Mouse (Mus musculus): ENCODE data around the gene Pklr. TPM values are rescaled to one million over a fixed set of nuclear protein-coding genes. Genes with fewer than 3 reads are reported as not detected.

Gene Pklr
- polyA plus RNA-seq, 1 experiment from 2014 or later = 2.1 TPM

GRCm38 (mm10) chr3:89163123-89163522 lies 27.2 kb downstream of the Pklr start:
- Histone ChIP-seq H3K4me3 (ENCODE audit: low read depth, low read length) (no peak overlapping the region), H3K9ac (ENCODE audit: low read length) (no peak overlapping the region), H3K27ac (ENCODE audit: low read depth, low read length) (no peak overlapping the region), H3K9me3 (ENCODE audit: control insufficient read depth, low read length) (no peaks in the 10 kb centered on the region), H3K36me3 (ENCODE audit: control insufficient read depth, insufficient read depth, low read length) (peaks cover 3% of the 10 kb centered on the region; the same call in 1 of the 2 replicates), H3K4me1 (replicated peaks; ENCODE audit: control insufficient read depth, insufficient read depth, low read length) (peaks cover 25% of the 10 kb centered on the region; the same call in 1 of the 2 replicates), H3K27me3 (ENCODE audit: control insufficient read depth, insufficient read depth, low read length) (peaks cover 4% of the 10 kb centered on the region; the same call in 1 of the 2 replicates), H3K4me2 (ENCODE audit: low read depth, low read length, severe bottlenecking) (no peak overlapping the region)
- ATAC-seq (replicated peaks; ENCODE audit: low FRiP score) = no peak
- DNase-seq (ENCODE audit: low spot score) = no peak
- WGBS = 86% methylated on average over 1 of the region's 1 CpGs

DNA sequence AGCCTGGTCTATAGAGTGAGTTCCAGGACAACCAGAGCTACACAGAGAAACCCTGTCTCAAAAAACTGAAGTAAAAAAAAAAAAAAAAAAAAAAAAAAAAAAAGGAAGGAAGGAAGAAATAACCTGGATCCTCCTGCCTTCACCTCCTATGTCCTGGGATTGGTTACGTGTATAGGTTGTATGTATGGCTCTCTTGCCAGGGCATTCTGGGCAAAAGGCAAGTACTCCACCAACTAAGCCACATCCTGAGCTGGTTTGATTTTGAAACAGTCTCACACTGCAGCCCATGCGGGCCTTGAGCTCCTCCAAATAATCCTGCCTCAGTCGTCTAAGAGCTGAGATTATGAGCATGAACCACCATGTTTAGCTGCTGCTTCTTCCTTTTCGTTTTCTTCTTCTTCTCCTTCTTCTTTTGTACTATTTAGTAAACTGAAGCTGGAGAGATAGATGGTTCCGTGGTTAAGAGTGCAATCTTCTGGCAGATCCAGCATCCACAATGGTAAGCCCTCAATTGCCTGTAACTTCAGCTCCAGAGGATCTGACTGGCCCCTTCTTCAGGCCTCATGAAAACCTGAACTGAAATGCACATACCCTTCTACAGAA lies 27.8 kb downstream of the Pklr start:
- 0 out of 2 replicates have a peak overlapping the region, but pooled peaks have one; percentile 87 for H3K27ac ChIP-seq (ENCODE audit: low read depth, low read length)
- peak overlapping the region; percentile 91 for H3K4me3 ChIP-seq (ENCODE audit: low read depth, low read length)
- WGBS = 73% methylated on average over 5 of the region's 5 CpGs
- ATAC-seq (replicated peaks; ENCODE audit: low FRiP score) = no peak
- DNase-seq (ENCODE audit: low spot score) = no peak
- peak overlapping the region; percentile 89; the same call in 1 of the 2 replicates for H3K9ac ChIP-seq (ENCODE audit: low read length)
- H3K27me3 ChIP-seq (ENCODE audit: control insufficient read depth, insufficient read depth, low read length) = peaks cover 4% of the 10 kb centered on the region; the same call in 1 of the 2 replicates
- peaks cover 19% of the 10 kb centered on the region; the same call in 1 of the 2 replicates for H3K4me1 ChIP-seq (replicated peaks; ENCODE audit: control insufficient read depth, insufficient read depth, low read length)
- H3K36me3 ChIP-seq (ENCODE audit: control insufficient read depth, insufficient read depth, low read length) = peaks cover 7% of the 10 kb centered on the region
- no peaks in the 10 kb centered on the region for H3K9me3 ChIP-seq (ENCODE audit: control insufficient read depth, low read length)
- peak overlapping the region; percentile 73 for H3K4me2 ChIP-seq (ENCODE audit: low read depth, low read length, severe bottlenecking)

DNA sequence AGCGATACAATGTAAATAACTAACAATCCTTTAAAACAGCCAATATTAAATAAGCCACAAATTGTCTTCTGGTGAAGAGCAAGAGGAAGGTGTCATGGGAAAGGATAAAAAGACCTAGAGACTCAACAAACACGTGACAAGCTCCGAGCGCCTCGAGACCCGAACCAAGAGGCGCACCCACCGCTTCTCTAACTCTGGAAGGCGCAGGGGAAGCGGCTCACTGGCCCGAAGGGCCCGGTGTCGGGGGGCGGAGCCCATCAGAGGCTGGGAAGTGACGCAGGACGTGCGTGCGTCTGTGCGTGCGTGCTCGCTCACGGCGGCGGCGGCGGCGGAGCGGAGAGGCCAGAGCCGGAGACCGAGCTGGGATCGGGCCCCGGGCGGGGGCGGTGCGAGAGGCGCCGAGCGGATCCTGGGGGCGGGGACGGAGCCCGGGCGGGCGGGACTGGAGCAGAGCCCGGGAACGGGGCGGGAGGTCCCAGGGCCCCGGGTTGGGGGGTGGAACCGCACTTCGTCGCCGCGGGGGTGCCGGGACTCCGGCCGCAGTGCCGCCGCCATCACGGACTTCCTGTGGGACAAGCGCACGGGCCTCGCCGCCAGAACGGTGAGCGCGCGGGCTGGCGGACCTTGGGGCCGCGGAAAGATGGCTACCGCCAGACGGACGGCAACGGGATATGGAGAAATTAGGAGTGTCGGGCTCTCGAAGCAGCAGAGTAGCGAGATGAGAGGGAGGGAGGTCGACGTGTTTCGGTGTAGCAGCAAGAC lies 28.7 kb downstream of the Pklr start, which contains the start of gene Clk2:
Clk2 (plus strand) TSS at position 290 of the 762 bp plus-strand sequence.
- Histone ChIP-seq H3K27ac (ENCODE audit: low read depth, low read length) (peak within 1 kb of the TSS; percentile 87), H3K4me2 (ENCODE audit: low read depth, low read length, severe bottlenecking) (peak within 1 kb of the TSS; percentile 73), H3K4me3 (ENCODE audit: low read depth, low read length) (peak within 1 kb of the TSS; percentile 91), H3K9ac (ENCODE audit: low read length) (peak within 1 kb of the TSS; percentile 89), H3K9me3 (ENCODE audit: control insufficient read depth, low read length) (no peaks in the 10 kb centered on the region), H3K27me3 (ENCODE audit: control insufficient read depth, insufficient read depth, low read length) (no peaks in the 10 kb centered on the region), H3K4me1 (replicated peaks; ENCODE audit: control insufficient read depth, insufficient read depth, low read length) (peaks cover 17% of the 10 kb centered on the region; the same call in 1 of the 2 replicates), H3K36me3 (ENCODE audit: control insufficient read depth, insufficient read depth, low read length) (peaks cover 16% of the 10 kb centered on the region)
- ATAC-seq (replicated peaks; ENCODE audit: low FRiP score) (peak; percentile 97), DNase-seq (ENCODE audit: low spot score) (peak; percentile 97)
- under 1% methylated on average over 76 of the region's 79 CpGs for WGBS

DNA sequence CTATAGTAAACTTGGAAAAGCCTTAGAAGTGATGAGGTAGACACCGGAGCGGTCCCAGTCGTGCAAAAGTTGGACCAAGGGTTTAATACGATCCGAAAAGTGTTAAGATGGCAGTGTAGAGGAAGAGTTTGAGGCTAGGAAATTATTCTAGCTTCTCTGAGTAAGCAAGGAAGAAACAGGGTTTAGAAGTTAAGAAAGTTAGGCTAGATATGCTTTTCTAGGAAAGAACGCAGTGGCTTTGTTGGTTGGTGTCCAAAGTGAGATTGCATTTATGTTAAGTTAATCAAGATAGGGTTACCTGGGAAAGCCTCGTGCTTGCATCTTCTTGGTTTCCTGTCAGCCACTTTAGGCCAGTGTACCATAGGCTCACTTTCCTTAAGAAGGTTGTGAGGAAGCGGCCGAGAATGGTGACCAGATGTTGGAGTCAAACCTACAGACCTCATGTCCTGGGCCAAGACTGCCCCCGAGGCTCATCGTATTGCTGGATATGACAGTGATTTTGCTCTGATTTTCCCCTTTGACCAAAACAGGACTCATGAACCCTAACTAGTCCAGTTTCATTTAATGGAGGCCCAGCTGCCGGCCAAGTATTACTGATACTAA lies 29.4 kb downstream of the Pklr start:
- Histone ChIP-seq H3K27ac (ENCODE audit: low read depth, low read length) (peak overlapping the region; percentile 87), H3K27me3 (ENCODE audit: control insufficient read depth, insufficient read depth, low read length) (no peaks in the 10 kb centered on the region), H3K4me1 (replicated peaks; ENCODE audit: control insufficient read depth, insufficient read depth, low read length) (peaks cover 17% of the 10 kb centered on the region; the same call in 1 of the 2 replicates), H3K36me3 (ENCODE audit: control insufficient read depth, insufficient read depth, low read length) (peaks cover 19% of the 10 kb centered on the region), H3K4me3 (ENCODE audit: low read depth, low read length) (peak overlapping the region; percentile 91), H3K9ac (ENCODE audit: low read length) (peak overlapping the region; percentile 89), H3K9me3 (ENCODE audit: control insufficient read depth, low read length) (no peaks in the 10 kb centered on the region), H3K4me2 (ENCODE audit: low read depth, low read length, severe bottlenecking) (peak overlapping the region; percentile 73)
- WGBS = 29% methylated on average over 12 of the region's 12 CpGs
- peak; percentile 53 for DNase-seq (ENCODE audit: low spot score)
- ATAC-seq (replicated peaks; ENCODE audit: low FRiP score) = no peak

DNA sequence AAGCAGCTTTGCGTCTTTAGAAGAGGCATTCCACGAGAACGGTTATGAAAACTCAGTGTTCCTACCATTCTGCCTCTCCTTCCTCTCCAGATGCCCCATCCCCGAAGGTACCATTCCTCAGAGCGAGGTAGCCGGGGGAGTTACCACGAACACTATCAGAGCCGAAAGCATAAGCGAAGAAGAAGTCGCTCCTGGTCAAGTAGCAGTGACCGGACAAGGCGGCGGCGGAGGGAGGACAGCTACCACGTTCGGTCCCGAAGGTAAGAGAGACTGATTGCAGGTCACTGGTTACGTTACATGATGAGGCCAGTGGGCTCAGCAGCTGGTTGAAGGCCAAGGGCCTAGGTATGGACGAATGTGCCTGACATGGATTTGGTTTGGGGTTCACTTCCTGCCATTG lies 31.0 kb downstream of the Pklr start:
- DNase-seq (ENCODE audit: low spot score) = peak; percentile 43
- Histone ChIP-seq H3K27ac (ENCODE audit: low read depth, low read length) (no peak overlapping the region), H3K4me3 (ENCODE audit: low read depth, low read length) (no peak overlapping the region), H3K4me1 (replicated peaks; ENCODE audit: control insufficient read depth, insufficient read depth, low read length) (peaks cover 17% of the 10 kb centered on the region; the same call in 1 of the 2 replicates), H3K9me3 (ENCODE audit: control insufficient read depth, low read length) (no peaks in the 10 kb centered on the region), H3K4me2 (ENCODE audit: low read depth, low read length, severe bottlenecking) (0 out of 2 replicates have a peak overlapping the region, but pooled peaks have one; percentile 5), H3K9ac (ENCODE audit: low read length) (no peak overlapping the region), H3K36me3 (ENCODE audit: control insufficient read depth, insufficient read depth, low read length) (peaks cover 23% of the 10 kb centered on the region), H3K27me3 (ENCODE audit: control insufficient read depth, insufficient read depth, low read length) (no peaks in the 10 kb centered on the region)
- ATAC-seq (replicated peaks; ENCODE audit: low FRiP score) = no peak
- WGBS = 96% methylated on average over 19 of the region's 19 CpGs

DNA sequence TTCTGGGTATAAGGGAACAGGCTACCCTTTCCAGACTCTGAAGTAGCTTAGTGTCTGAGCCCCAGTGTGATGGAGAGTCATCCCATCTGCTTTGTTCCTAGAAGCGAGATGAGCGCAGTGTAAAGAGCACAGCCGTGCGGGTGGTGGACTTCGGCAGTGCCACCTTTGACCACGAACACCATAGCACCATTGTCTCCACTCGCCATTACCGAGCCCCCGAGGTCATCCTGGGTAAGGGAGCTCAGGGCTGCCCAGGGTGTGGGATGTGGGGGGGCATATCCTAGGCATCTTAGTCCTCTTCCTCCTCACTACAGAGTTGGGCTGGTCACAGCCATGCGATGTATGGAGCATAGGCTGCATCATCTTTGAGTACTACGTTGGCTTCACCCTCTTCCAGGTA lies 38.9 kb downstream of the Pklr start:
- no peak for DNase-seq (ENCODE audit: low spot score)
- ATAC-seq (replicated peaks; ENCODE audit: low FRiP score) = no peak
- no peak overlapping the region for H3K4me3 ChIP-seq (ENCODE audit: low read depth, low read length)
- H3K9me3 ChIP-seq (ENCODE audit: control insufficient read depth, low read length) = no peaks in the 10 kb centered on the region
- H3K36me3 ChIP-seq (ENCODE audit: control insufficient read depth, insufficient read depth, low read length) = peaks cover 32% of the 10 kb centered on the region
- H3K9ac ChIP-seq (ENCODE audit: low read length) = no peak overlapping the region
- no peak overlapping the region for H3K27ac ChIP-seq (ENCODE audit: low read depth, low read length)
- peaks cover 5% of the 10 kb centered on the region; the same call in 1 of the 2 replicates for H3K4me1 ChIP-seq (replicated peaks; ENCODE audit: control insufficient read depth, insufficient read depth, low read length)
- 90% methylated on average over 11 of the region's 11 CpGs for WGBS
- H3K27me3 ChIP-seq (ENCODE audit: control insufficient read depth, insufficient read depth, low read length) = no peaks in the 10 kb centered on the region
- H3K4me2 ChIP-seq (ENCODE audit: low read depth, low read length, severe bottlenecking) = no peak overlapping the region

DNA sequence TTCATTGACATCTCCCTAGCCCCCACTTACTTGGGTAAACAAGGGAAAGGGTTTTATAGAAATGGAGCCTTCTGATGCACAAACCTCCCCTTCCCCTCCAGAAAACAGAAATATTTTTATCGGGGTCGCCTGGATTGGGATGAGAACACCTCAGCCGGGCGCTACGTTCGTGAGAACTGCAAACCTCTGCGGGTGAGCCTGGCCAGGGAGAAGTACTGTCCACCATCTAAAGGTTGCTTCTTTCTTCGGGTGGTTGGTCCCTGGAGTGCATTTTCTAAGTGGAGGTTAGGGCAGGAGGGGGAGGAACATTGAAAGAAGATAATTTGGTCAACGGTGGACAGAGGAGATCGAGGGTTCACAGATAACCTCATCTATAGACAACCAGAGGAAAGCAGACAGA lies 39.6 kb downstream of the Pklr start:
- H3K4me3 ChIP-seq (ENCODE audit: low read depth, low read length) = no peak overlapping the region
- no peaks in the 10 kb centered on the region for H3K27me3 ChIP-seq (ENCODE audit: control insufficient read depth, insufficient read depth, low read length)
- H3K9me3 ChIP-seq (ENCODE audit: control insufficient read depth, low read length) = no peaks in the 10 kb centered on the region
- H3K36me3 ChIP-seq (ENCODE audit: control insufficient read depth, insufficient read depth, low read length) = peaks cover 32% of the 10 kb centered on the region
- ATAC-seq (replicated peaks; ENCODE audit: low FRiP score) (no peak), DNase-seq (ENCODE audit: low spot score) (no peak)
- H3K4me1 ChIP-seq (replicated peaks; ENCODE audit: control insufficient read depth, insufficient read depth, low read length) = peaks cover 5% of the 10 kb centered on the region; the same call in 1 of the 2 replicates
- H3K4me2 ChIP-seq (ENCODE audit: low read depth, low read length, severe bottlenecking) = no peak overlapping the region
- no peak overlapping the region for H3K27ac ChIP-seq (ENCODE audit: low read depth, low read length)
- no peak overlapping the region for H3K9ac ChIP-seq (ENCODE audit: low read length)
- 95% methylated on average over 10 of the region's 10 CpGs for WGBS

DNA sequence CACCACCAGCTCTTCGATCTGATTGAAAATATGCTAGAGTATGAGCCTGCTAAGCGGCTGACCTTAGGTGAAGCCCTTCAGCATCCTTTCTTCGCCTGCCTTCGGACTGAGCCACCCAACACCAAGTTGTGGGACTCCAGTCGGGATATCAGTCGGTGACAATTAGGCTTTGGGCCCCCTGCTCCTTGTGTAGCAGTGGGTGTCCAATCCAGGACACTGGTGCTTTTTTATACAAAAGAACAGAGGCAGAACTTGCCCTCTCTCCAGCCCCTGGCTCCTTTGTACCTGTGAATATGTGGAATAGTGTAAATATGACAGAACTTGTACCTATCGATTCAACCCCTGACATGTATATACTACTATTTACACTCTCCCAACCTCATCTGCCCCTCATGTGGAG lies 40.5 kb downstream of the Pklr start:
- no peak for DNase-seq (ENCODE audit: low spot score)
- ATAC-seq (replicated peaks; ENCODE audit: low FRiP score) = no peak; the same call in 1 of the 2 replicates
- 87% methylated on average over 7 of the region's 7 CpGs for WGBS
- H3K27ac ChIP-seq (ENCODE audit: low read depth, low read length) = no peak overlapping the region
- no peak overlapping the region for H3K4me2 ChIP-seq (ENCODE audit: low read depth, low read length, severe bottlenecking)
- H3K4me3 ChIP-seq (ENCODE audit: low read depth, low read length) = no peak overlapping the region; the same call in 1 of the 2 replicates
- H3K9me3 ChIP-seq (ENCODE audit: control insufficient read depth, low read length) = no peaks in the 10 kb centered on the region
- H3K4me1 ChIP-seq (replicated peaks; ENCODE audit: control insufficient read depth, insufficient read depth, low read length) = peaks cover 5% of the 10 kb centered on the region; the same call in 1 of the 2 replicates
- no peaks in the 10 kb centered on the region for H3K27me3 ChIP-seq (ENCODE audit: control insufficient read depth, insufficient read depth, low read length)
- H3K9ac ChIP-seq (ENCODE audit: low read length) = no peak overlapping the region
- peaks cover 33% of the 10 kb centered on the region for H3K36me3 ChIP-seq (ENCODE audit: control insufficient read depth, insufficient read depth, low read length)

All from forebrain, embryonic 11.5 days (tissue).